Mouse (Mus musculus): ENCODE results near the gene Rsf1. TPM values are rescaled to one million over a fixed set of nuclear protein-coding genes. Genes with fewer than 3 reads are reported as not detected.
A peak's percentile ranks its signal among the peaks of the same experiment; 100 is the strongest.

Rsf1 gene
- polyA plus RNA-seq, 1 experiment from 2014 or later, result 29.2 TPM

DNA sequence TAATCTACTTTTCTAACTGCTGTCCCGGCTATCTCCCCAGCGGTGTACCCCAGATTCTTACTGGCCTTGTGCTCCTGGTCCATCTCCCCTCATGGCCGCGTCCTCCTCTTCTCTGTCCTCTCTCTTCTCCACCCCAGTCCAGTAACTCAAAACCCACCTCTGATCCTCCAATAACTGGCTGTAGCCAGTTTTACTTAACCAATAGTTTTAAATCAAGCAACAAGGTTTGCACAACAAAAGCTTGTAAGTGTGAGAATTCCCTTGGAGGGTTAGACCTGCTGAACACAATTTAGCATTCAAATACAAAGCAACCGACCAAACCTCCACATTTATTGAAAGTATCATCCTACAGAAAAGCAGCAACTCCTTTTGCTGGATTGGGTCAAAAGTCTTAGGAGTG, 68.0 kb downstream of the Rsf1 start:
- DNase-seq (ENCODE audit: low spot score) (no peak), ATAC-seq (ENCODE audit: insufficient number of reproducible peaks, low FRiP score, low TSS enrichment, low read depth) (no peak)
- Histone ChIP-seq H3K9me3 (ENCODE audit: control insufficient read depth, low read length) (no peaks in the 10 kb centered on the region), H3K4me2 (ENCODE audit: low read depth, severe bottlenecking) (no peak overlapping the region), H3K27ac (replicated peaks; ENCODE audit: low read depth, low read length) (no peak overlapping the region), H3K36me3 (ENCODE audit: control insufficient read depth, insufficient read depth, low read length) (no peaks in the 10 kb centered on the region), H3K4me3 (ENCODE audit: low read depth, low read length) (no peak overlapping the region), H3K9ac (ENCODE audit: low read length) (no peak overlapping the region), H3K27me3 (ENCODE audit: control insufficient read depth, insufficient read depth, low read length) (no peaks in the 10 kb centered on the region), H3K4me1 (ENCODE audit: control insufficient read depth, insufficient read depth, low read length) (no peaks in the 10 kb centered on the region)
- 93% methylated on average over 5 of the region's 5 CpGs for WGBS

DNA sequence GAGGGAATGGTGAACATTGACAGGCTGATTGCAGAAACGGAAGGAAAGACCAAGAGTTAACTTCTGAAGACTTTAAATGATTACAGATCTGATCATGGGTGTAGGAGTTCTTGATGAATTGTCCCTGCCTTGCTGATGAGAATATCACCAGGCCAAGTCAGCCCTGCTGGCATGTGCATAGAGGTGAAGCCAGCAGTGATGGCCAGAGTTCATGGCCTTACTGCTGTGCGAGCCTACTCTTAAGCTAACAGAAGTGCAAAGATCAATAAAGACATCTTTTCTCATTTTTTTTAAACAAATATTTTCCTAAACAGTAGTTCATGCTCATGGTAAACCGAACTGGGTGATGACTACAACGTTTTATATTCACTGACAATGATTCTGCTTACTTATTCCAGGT, 71.0 kb downstream of the Rsf1 start:
- no peak overlapping the region for H3K27ac ChIP-seq (replicated peaks; ENCODE audit: low read depth, low read length)
- no peak overlapping the region for H3K4me3 ChIP-seq (ENCODE audit: low read depth, low read length)
- H3K4me1 ChIP-seq (ENCODE audit: control insufficient read depth, insufficient read depth, low read length), result no peaks in the 10 kb centered on the region
- DNase-seq (ENCODE audit: low spot score), result no peak
- H3K36me3 ChIP-seq (ENCODE audit: control insufficient read depth, insufficient read depth, low read length), result no peaks in the 10 kb centered on the region; the same call in 1 of the 2 replicates
- H3K9me3 ChIP-seq (ENCODE audit: control insufficient read depth, low read length), result no peaks in the 10 kb centered on the region
- no peaks in the 10 kb centered on the region for H3K27me3 ChIP-seq (ENCODE audit: control insufficient read depth, insufficient read depth, low read length)
- ATAC-seq (ENCODE audit: insufficient number of reproducible peaks, low FRiP score, low TSS enrichment, low read depth), result no peak
- no peak overlapping the region for H3K4me2 ChIP-seq (ENCODE audit: low read depth, severe bottlenecking)
- H3K9ac ChIP-seq (ENCODE audit: low read length), result no peak overlapping the region
- 95% methylated on average over 4 of the region's 4 CpGs for WGBS

DNA sequence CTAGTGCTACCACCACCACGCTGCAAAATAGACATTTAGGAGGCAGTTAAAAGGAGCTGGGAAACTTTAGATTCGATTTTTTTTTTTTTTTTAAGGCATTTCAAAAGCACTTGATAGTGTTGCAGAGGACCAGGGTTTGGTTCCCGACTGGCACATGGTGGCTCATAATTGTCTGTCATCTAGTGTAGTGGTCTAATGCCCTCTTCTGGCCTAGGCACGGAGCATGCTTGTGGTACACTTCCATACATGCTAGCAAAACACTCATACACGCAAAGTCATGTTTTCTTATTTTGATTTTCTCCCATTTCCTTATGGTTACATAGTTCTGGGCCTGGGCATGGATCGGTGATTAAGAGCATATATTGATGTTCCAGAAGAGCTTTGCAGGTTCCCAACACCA, 76.5 kb downstream of the Rsf1 start:
- 91% methylated on average over 6 of the region's 6 CpGs for WGBS
- H3K9ac ChIP-seq (ENCODE audit: low read length), result no peak overlapping the region
- ATAC-seq (ENCODE audit: insufficient number of reproducible peaks, low FRiP score, low TSS enrichment, low read depth) (no peak), DNase-seq (ENCODE audit: low spot score) (no peak)
- H3K27ac ChIP-seq (replicated peaks; ENCODE audit: low read depth, low read length), result no peak overlapping the region
- H3K4me2 ChIP-seq (ENCODE audit: low read depth, severe bottlenecking), result no peak overlapping the region
- no peaks in the 10 kb centered on the region for H3K4me1 ChIP-seq (ENCODE audit: control insufficient read depth, insufficient read depth, low read length)
- no peaks in the 10 kb centered on the region for H3K9me3 ChIP-seq (ENCODE audit: control insufficient read depth, low read length)
- H3K4me3 ChIP-seq (ENCODE audit: low read depth, low read length), result no peak overlapping the region
- no peaks in the 10 kb centered on the region for H3K27me3 ChIP-seq (ENCODE audit: control insufficient read depth, insufficient read depth, low read length)
- peaks cover 3% of the 10 kb centered on the region; the same call in 1 of the 2 replicates for H3K36me3 ChIP-seq (ENCODE audit: control insufficient read depth, insufficient read depth, low read length)

DNA sequence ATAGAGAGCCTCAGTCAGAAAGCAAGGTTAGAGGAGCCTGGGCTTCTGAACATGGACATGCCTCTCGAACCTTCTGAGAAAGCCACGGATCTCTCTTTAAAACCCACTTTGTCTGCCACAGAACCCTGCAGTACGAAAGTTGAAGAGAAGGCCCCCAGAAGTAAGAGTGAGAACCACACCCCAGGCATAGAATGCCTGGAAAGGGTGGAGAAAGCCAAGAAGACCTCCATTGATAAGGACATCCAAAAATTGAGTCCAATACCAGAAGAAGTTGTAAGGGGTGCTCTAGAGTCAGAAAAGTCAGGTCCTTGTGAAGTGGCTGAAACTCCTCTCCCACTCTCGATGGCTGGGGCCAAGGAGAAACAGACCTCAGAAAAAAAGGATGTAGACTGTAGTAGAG, 81.9 kb downstream of the Rsf1 start:
- DNase-seq (ENCODE audit: low spot score) (no peak), ATAC-seq (ENCODE audit: insufficient number of reproducible peaks, low FRiP score, low TSS enrichment, low read depth) (no peak)
- Histone ChIP-seq H3K27ac (replicated peaks; ENCODE audit: low read depth, low read length) (no peak overlapping the region), H3K9ac (ENCODE audit: low read length) (no peak overlapping the region), H3K4me2 (ENCODE audit: low read depth, severe bottlenecking) (no peak overlapping the region), H3K27me3 (ENCODE audit: control insufficient read depth, insufficient read depth, low read length) (no peaks in the 10 kb centered on the region), H3K9me3 (ENCODE audit: control insufficient read depth, low read length) (no peaks in the 10 kb centered on the region), H3K4me3 (ENCODE audit: low read depth, low read length) (no peak overlapping the region), H3K4me1 (ENCODE audit: control insufficient read depth, insufficient read depth, low read length) (no peaks in the 10 kb centered on the region), H3K36me3 (ENCODE audit: control insufficient read depth, insufficient read depth, low read length) (peaks cover 10% of the 10 kb centered on the region; the same call in 1 of the 2 replicates)
- 97% methylated on average over 4 of the region's 4 CpGs for WGBS

DNA sequence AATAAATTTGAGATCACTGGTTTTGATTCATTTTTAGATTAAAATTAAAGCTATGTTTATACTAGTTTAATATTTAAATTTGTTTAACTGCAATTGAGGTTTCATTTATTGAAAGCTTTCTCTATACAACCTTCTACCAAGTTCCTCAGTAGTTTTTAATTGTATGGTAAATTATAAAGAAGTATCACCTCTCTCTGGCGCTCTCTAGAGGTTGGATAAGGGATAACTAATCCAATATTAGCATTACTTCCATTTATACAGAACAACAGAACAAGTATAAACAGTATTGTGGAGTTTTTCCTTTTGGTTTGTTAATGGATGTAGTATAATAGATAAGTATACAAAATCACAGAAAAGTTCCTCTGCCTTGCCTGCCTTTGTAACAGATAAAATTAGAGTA, 99.5 kb downstream of the Rsf1 start:
- Histone ChIP-seq H3K4me3 (ENCODE audit: low read depth, low read length) (no peak overlapping the region), H3K4me2 (ENCODE audit: low read depth, severe bottlenecking) (no peak overlapping the region), H3K36me3 (ENCODE audit: control insufficient read depth, insufficient read depth, low read length) (peaks cover 20% of the 10 kb centered on the region), H3K4me1 (ENCODE audit: control insufficient read depth, insufficient read depth, low read length) (no peaks in the 10 kb centered on the region), H3K9ac (ENCODE audit: low read length) (no peak overlapping the region), H3K27ac (replicated peaks; ENCODE audit: low read depth, low read length) (no peak overlapping the region), H3K27me3 (ENCODE audit: control insufficient read depth, insufficient read depth, low read length) (no peaks in the 10 kb centered on the region), H3K9me3 (ENCODE audit: control insufficient read depth, low read length) (no peaks in the 10 kb centered on the region)
- 36% methylated on average over 1 of the region's 1 CpGs for WGBS
- ATAC-seq (ENCODE audit: insufficient number of reproducible peaks, low FRiP score, low TSS enrichment, low read depth) (no peak), DNase-seq (ENCODE audit: low spot score) (no peak)

DNA sequence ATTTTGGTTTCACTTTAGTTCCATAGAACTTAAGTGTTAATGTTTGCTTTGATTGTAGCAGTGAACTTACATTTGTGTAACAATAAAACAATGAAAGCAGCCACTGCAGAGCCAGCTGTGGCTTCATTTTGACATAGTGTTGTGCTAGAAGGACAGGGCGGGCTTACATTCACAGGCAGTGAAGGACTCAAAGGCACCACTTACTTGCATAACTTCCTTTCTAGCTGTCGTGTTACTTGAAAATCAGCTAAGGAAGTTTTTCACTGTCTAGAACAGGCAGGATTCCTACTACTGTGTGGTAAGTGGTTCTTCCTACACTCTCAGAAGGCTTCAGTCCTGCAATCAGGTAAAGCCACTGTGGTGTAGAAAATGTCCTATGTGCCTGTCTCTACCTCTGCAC, 108.1 kb downstream of the Rsf1 start:
- Histone ChIP-seq H3K4me3 (ENCODE audit: low read depth, low read length) (no peak overlapping the region), H3K36me3 (ENCODE audit: control insufficient read depth, insufficient read depth, low read length) (peaks cover 10% of the 10 kb centered on the region), H3K9me3 (ENCODE audit: control insufficient read depth, low read length) (no peaks in the 10 kb centered on the region), H3K9ac (ENCODE audit: low read length) (no peak overlapping the region), H3K4me2 (ENCODE audit: low read depth, severe bottlenecking) (no peak overlapping the region), H3K27ac (replicated peaks; ENCODE audit: low read depth, low read length) (no peak overlapping the region), H3K27me3 (ENCODE audit: control insufficient read depth, insufficient read depth, low read length) (no peaks in the 10 kb centered on the region), H3K4me1 (ENCODE audit: control insufficient read depth, insufficient read depth, low read length) (no peaks in the 10 kb centered on the region)
- no peak for ATAC-seq (ENCODE audit: insufficient number of reproducible peaks, low FRiP score, low TSS enrichment, low read depth)
- 92% methylated on average over 2 of the region's 2 CpGs for WGBS
- DNase-seq (ENCODE audit: low spot score), result no peak

DNA sequence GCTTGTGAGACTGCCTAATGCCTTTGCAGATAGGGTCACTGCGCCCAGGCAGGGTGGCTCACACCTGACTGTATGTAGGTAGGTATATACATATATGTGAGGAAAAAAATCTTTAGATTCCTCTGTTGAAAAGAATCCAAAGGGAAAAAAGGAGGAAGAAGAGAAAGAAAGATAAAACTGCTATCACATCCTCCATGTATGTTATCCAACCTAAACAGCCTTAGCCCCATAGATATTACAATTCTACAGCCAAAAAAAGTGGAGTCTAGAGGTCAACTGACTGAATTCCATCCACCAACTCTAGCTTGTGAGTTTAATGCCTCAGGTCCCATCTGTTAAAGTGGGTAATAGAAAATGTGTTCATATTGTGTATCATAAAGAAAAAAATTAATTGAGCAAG, 115.8 kb downstream of the Rsf1 start:
- Histone ChIP-seq H3K9me3 (ENCODE audit: control insufficient read depth, low read length) (no peaks in the 10 kb centered on the region), H3K4me3 (ENCODE audit: low read depth, low read length) (peak overlapping the region; percentile 67; the same call in 1 of the 2 replicates), H3K27me3 (ENCODE audit: control insufficient read depth, insufficient read depth, low read length) (no peaks in the 10 kb centered on the region), H3K4me1 (ENCODE audit: control insufficient read depth, insufficient read depth, low read length) (peaks cover 4% of the 10 kb centered on the region; the same call in 1 of the 2 replicates), H3K4me2 (ENCODE audit: low read depth, severe bottlenecking) (no peak overlapping the region), H3K27ac (replicated peaks; ENCODE audit: low read depth, low read length) (no peak overlapping the region), H3K9ac (ENCODE audit: low read length) (no peak overlapping the region), H3K36me3 (ENCODE audit: control insufficient read depth, insufficient read depth, low read length) (no peaks in the 10 kb centered on the region; the same call in 1 of the 2 replicates)
- ATAC-seq (ENCODE audit: insufficient number of reproducible peaks, low FRiP score, low TSS enrichment, low read depth) (no peak), DNase-seq (ENCODE audit: low spot score) (no peak)
- WGBS, result 95% methylated on average over 1 of the region's 1 CpGs

DNA sequence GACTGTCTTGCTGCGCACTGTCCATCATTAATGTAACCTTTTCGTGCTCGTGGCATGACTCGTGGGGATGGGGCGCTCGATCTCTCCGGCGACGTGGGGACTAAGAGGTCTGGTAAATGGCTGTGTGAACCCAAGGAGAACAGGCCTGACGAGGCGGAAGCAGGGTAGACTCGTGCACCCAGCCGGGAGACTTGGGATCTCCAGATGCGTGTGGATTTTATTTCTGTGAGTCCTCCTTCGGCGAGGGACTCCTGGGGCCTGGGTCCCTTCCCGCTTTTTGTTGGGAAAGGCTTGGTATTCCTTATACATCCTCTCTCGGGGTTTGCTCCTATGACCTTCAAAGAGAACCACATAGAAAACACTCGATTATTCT, 116.4 kb downstream of the Rsf1 start:
- DNase-seq (ENCODE audit: low spot score) (no peak), ATAC-seq (ENCODE audit: insufficient number of reproducible peaks, low FRiP score, low TSS enrichment, low read depth) (peak; percentile 50)
- Histone ChIP-seq H3K4me3 (ENCODE audit: low read depth, low read length) (peak overlapping the region; percentile 67), H3K9ac (ENCODE audit: low read length) (peak overlapping the region; percentile 56), H3K27ac (replicated peaks; ENCODE audit: low read depth, low read length) (no peak overlapping the region), H3K4me1 (ENCODE audit: control insufficient read depth, insufficient read depth, low read length) (peaks cover 4% of the 10 kb centered on the region; the same call in 1 of the 2 replicates), H3K9me3 (ENCODE audit: control insufficient read depth, low read length) (no peaks in the 10 kb centered on the region), H3K4me2 (ENCODE audit: low read depth, severe bottlenecking) (peak overlapping the region; percentile 42), H3K27me3 (ENCODE audit: control insufficient read depth, insufficient read depth, low read length) (no peaks in the 10 kb centered on the region), H3K36me3 (ENCODE audit: control insufficient read depth, insufficient read depth, low read length) (no peaks in the 10 kb centered on the region; the same call in 1 of the 2 replicates)
- 34% methylated on average over 19 of the region's 19 CpGs for WGBS
